Mouse (Mus musculus) cerebellum, postnatal 10 days (tissue): Measurements from ENCODE around the gene Ptprb.

Source experiments
- DNase-seq, 2 experiments: peaks; one replicate each; pipeline ENCODE4 v3.0.0; 2021; ENCODE audit warnings: mixed read lengths in 2 of 2

The Ptprb gene

DNA sequence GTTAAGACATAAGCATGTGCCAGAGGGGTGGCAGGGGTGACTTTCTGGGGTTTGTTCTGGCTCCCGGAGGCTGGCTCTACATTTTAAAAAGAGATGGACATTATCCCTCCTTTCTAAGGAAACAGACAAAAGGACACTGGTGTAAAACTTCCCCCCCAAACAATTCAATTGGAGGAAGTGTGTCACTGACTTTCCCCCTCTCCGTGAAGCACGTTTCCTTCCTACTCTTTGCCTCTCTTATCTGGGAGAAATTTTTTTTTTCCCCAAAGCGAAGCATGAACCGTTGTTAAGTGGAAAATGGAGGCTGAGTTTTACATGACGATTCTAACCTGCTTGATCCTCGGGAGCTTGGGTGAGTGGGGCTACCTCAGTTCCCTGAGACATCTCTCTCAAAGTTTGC is at the start of gene Ptprb:
Gene Ptprb (plus strand): TSS at position 244 of the 400 bp plus-strand sequence.
- no peak for DNase-seq

DNA sequence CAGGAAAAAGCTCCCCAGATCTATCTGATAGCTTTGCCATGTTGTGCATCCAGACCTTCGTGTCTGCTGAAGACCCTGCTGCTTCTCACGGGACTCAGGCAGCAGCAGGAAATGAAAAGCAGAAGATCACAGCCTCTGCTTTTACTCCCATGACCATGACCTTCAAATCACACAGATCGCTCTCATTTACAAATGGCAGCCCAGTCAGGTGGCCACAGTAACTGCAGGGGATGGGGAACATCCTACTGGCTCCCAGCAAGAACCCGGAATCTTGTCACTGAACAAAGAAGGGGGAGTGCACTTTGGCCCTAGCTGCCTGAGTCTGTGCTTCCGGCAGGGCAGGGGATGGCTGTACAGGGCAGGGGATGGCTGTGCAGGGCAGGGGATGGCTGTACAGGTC is 40.0 kb upstream of the Ptprb start:
- DNase-seq = no peak

DNA sequence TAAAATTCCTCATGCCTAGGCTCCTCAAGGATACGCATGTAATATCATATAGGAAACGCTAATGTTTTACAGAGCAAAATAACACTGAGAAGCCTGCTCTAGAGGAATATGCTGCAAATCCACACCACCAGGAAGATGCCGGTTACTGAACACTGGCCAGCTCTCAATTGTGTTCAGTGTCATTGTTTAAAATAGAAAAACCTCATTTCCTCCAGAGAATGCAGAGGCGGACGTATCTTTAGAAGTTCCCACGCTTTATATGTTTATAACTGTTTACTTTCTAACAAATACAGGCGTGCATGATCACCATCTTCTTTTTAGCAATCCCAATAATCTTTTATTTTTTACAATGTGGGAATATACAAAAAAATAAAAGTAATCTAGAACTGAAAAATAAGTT is 33.1 kb upstream of the Ptprb start:
- no peak for DNase-seq

DNA sequence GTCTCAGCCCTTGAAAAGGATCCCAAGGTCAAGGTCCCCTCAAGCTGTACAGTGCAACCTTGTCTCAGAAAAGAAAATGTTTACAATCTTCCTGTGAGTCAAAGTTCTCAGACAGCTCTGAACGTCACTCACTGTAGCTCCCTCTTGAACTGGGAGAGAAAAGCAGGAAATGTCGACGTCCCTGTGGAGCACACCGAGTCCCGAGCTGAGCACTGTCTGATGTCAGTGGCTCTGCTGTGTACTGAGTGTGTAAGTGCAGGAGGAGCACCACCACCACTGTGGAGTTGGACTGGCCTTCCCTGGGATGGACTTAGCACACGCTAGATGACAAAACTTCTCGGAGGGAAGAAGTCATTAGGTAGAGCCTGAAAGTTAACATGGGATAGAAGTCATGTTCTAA is 31.9 kb upstream of the Ptprb start:
- DNase-seq = no peak

DNA sequence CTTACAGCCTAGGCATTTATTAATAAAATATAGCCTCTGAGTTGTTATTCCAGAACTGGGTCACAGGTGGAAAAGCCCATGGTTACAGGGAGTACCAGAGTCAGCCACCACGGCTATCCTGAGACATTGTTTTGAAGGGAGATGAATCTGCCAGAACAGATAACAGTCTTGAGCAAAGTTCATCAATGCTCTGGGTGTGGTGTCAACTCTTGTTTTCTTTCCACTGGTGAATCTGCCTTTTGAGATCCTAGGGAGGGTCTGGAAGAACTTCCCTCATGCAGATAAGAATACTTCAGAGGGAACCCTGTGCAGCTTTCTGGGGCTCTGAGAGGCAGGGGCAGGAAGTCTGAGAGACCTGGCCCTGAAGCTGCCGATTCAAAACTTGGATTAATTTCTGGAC is 29.7 kb upstream of the Ptprb start:
- no peak for DNase-seq

DNA sequence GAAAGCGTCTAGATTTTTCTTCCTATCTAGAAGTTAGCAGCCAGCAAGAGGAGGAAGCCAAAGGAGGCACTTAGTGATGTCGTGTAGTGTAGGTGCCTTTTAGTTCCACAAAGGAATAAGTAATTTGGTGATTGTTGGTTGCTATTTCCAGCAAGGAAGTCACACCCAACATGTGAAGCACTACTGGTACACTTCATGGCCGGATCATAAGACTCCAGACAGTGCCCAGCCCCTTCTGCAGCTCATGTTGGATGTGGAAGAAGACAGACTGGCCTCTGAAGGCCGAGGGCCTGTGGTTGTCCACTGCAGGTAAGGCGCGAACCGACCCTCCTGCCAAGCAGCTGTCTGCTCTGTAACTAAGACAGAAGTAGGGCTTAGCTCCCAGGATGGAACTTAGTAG is 22.7 kb upstream of the Ptprb start:
- DNase-seq = no peak

DNA sequence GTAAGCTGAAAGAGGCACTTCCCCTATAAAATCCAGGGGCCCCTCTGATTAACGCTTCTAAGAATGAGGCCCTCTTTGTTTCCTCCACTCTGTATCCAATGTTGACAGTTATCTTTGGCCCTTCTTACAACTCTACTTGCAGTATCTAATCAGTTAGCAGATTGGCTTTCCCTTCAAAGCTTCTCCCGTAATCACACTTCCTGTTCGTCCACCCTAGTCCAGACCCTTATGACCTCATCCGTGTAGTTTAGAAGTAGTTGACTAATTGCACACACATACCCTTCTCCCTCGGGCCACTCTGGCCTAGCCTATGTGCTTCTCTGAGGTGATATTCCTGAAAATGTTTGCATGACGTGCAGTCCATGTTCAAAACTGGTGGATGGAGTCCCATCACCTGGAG is 21.4 kb upstream of the Ptprb start:
- no peak for DNase-seq

DNA sequence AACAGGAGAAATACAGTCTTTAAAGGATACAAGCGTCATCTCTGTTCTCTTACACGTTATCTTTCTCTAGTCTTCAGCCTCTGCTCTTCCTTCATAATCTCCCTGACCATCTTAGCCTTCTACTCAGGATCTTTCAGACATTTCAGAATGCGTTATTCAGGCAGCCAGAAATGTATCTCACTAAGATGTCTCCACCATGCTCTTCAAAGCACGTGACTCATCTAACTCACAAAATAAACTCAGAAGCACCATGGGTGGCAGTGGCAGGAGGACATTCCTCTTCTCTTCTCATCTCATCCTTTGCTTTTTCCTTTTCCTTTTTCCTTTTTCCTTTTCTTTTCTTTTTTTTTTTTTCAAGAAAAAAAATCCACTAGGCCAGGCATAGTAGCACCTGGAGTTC is 16.0 kb upstream of the Ptprb start:
- no peak for DNase-seq

DNA sequence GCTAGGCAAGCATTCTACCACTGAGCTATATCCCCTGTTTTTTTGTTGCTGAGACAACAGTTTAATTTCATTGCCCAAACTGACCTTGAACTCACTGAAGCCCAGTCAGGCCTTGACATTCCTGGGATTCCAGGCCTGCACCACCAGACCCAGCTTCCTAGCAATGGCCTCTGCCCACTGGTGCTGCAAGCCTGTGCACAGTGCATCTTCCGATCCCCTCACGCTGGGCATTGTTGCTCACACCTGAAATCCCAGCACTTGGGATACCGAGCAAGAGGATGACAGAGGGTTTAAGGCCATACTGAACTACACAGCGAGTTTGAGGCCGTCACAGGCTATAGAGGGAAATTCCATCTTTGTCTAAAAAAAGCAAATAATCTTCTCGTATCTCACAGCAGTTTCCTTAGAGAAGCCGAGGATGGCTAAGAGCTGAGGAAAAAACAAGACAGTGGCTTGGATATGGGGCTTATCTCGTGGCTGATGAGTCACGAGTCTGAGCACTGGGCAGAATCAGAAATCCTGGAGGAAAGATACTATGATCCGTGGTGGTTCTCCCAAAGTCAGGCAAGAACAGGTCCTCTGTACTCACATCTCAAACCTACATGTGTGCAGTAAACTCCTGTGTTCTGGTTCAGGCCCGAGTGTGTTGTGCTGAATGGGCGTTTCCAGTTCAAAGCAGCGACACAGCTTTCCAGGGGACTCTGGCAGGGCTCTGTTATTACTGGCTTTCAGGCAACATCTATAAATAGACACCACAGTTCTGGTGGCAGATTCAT is 14.5 kb upstream of the Ptprb start:
- DNase-seq = peak in 1 of 2 experiments; percentile 9

DNA sequence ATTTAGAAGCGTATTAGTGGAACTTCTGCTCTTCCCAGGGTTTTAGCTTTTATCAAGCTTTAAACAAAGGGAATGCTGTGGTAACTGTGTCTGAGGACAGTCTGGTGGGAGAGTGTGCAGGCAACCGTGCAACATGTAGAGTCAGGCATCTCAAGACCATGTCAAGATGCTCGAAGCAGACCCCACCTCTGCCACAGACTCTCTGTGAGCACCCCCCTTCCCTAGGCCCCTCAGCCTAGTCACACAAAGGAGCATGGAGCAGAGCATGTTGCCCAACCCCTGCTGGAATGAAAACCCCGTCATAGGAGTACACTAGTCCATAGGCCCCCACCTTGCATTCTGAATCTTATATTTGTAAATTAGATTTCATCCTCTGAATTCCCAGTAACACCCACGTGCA is 13.8 kb upstream of the Ptprb start:
- DNase-seq = no peak

DNA sequence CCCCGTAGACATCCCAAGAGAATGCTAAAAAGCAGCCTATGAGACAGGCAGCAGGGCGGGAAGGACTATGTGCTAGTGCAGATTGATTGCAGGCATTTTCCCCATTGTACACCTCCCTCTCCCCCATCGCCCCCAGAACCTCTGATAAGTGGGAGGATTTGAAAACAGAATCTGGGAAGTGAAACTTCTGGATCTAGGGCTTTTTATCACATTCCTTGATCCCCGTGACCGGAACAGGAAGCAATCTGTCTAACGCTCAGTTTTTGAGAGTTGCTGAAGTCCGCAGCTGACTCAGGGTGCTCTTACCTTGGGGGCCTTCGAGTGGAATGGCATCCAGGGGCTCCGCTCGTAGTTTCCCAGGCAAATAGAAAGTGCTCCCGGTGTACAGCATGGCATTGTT is 10.8 kb upstream of the Ptprb start:
- no peak for DNase-seq

DNA sequence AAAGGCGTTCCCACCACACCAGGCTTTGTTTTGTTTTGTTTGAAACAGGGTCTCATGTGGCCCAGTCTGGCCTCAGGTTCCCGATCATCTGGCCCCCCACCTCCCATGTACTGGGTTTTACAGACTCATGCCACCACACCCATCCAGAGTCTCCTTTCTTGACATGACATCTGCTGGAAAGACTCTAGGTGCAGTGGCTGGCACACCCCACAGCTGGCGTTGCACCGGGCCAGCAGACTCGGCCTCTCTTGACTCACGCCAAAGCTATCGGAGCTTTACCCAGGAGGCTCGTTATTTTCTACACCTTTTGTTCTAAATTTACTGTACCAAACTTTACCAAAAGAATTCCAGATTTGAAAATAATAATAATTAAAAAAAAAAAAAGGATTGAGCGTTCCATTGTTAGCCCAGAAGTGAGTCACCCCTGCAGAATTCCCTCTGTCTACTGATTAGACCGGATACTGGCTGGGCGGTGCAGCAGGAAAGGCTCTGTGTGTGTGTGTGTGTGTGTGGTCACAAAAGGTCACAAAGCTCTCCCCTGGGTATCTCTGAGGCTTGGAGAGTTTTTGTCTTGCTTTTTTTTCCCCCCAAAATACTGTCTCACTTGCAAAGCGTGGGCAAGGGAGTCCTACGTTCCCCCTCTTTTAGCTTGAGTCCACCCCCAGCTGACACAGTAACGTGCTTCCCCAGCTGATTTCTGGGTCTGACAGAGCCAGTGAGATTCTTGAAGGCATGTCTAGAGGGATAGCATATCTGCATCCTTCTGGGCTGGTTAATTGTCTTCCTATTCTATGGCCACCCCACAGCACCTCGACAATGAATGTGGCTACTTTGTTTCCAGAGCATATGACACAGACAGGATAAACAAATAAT is 8.5 kb upstream of the Ptprb start:
- DNase-seq = no peak

DNA sequence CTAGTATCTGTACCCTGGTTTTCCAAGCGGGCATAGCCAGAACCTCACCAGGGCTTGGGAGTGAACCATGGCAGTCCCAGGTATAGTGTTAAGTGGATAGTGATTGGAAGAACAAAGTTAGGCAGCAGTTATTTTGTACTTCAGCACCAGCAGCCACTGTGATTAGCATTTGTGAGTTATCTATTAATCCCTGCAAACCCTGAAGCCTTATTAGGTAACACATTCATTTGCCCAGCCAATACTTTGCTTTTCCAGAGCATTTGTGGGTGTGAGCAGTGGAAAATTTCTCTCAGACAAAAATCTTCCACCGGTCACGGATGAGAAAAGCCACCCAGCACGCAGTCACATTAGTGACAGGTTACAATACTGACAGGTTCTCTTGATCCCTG is 7.9 kb upstream of the Ptprb start:
- no peak for DNase-seq

DNA sequence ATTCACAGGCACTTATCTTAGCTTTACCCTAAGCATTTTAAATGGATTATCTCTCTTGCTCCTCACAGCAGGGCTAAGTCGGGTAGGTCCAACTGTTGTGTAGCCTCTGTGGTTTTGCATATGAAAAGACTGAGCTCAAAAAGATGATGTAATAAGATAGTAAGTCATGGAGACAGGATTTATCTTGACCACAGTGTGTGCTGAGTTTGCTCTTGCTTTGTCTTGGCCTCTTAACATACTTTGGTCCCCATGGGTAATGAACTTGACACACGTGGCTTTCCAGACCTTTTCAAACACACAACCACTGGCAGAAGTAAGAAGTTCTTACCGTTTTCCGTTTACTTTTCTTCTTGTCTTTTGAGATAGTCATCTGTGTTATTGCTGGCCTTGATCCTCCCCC is 7.0 kb upstream of the Ptprb start:
- no peak for DNase-seq

DNA sequence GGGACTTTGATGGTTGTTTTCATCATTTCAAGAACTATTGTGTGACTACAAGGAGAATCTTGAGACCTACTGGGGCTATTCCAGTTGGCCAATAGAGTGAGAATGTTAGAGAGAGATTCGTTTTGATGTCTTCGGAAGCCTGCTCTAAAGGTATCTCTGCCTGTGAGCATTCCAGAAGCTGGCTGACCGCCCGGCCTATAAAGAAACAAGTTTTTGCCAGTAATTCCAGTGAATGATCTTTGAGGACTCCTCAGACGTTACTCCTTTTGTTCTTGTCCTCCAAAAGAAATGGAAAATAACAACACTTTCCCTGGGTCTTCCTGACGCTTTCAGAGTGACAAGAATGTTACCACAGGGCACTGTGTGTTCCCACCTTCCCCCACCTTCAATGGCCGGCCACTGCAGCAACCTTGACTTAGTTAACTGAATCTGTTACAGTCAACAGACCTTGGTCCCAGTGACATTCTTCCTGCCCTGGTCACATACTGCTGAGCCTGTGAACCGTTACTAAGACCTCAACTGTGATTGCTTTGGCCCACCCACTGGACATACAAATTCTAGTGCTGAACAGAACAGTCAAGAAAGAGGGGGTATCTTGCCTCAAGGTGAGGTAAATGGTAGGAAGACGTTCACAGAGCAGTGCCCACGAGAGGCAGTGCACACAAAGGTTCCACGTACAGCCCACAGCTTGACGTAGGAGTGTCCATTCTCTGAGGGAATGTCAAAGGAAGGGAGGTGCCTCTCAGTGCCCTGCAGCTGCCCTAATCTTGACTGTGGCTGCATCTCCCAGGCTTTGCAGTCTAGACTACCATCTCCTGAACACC is 4.5 kb upstream of the Ptprb start:
- DNase-seq = no peak

DNA sequence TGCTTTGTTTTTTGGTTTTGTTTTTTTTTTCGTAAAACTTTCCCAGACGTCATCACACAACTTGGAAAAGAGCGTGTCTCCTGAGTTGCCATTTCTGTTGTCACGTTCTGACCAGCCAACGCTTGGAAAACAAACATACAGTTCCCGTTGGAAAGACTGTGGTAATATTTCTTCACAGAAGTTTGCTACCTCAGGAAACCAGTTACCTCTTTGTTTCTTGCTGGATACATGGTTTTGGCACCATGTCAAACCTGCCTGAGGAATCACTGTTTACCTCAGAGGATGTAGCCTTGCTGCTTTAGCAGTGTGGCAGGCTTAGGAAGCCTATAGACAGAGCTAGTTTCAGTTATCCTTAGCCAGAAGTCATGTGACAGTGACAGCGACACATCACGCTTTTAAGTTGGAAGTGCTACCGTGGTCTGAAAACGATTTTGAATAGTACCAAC is 3.8 kb upstream of the Ptprb start:
- DNase-seq = no peak

DNA sequence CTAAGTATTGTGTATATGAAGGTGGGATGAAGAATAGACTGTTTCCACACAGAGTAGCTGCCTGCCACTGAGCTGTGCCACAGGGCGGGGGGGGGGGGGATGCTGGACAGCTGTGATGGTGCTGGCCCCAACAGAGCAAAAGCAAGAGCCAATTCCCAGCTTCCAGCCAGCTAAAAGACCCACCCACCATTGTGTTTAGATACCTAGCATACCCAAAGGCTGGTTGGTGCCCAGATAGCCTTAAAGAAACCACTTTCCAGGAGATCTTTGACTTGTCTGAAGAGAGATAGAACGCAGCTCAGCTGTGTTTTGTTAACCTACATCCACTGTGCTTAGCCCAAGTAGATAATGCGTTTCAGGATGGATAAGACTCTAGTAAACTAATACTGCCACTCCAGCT is 3.2 kb upstream of the Ptprb start:
- DNase-seq = no peak

DNA sequence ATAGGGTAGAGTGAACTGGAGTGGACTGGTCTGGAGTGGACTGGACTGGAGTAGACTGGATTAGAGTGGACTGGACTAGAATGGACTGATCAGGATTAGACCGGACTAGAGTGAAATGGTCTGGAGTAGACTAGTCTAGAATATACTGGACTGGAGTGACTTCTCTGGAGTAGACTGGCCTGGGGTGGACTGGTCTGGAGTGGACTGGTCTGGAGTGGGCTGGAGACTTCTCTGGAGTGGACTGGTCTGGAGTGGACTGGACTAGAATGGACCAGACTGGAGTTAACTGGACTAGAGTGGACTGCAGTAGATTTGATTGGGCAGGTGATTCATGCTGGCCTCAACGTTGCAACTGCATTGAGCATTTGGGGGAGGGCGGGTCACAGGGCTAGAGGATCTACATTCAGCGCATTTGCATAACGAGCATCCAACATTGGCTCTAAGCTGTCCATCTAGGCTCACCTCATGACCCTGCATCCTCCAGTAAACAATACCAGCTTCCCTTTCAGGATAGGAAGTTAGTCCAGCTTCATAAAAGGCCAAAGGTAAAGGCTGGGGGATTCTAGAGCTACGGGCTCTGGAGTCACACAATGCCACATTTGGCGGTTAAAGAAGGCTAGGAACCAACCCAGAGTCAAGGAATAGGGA is 11.5 kb downstream of the Ptprb start:
- no peak for DNase-seq

DNA sequence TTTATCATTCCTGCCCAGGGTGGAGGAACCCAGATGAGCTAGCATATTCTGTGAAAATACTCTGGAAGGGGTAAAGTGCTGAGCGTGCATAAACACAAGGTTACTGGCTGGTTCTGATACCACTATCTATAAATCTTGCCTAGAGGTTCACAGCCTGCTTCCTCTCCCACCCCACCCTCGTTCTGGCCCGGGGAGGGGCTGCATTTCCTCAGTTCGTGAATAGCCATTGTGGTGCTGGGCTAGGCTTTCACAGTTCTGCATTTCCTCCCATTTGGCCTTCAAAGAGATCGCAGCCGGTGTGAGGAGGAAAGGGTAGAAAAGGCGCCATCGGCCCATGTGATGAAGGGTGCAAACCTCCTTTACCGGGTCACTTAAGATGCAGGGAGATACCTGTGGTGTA is 12.8 kb downstream of the Ptprb start:
- no peak for DNase-seq

DNA sequence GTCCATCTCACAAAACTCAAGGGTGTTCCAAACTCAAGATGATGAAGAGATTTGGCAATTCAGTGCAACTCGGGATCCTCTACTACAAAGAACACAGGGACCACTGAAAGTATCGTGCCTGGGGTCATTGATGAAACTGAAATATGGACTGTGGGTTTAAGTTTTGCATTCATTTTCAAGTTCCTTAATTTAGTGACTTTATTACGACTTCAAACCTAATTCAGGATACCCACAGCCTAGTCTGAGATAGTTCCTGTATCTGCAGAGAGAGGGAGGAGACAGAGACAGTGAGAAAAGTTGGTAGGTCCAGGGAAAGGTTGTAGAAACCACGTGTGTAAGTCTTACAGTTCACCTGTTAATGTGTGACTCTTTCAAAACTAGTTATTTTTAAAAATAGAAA is 15.2 kb downstream of the Ptprb start:
- DNase-seq = no peak

DNA sequence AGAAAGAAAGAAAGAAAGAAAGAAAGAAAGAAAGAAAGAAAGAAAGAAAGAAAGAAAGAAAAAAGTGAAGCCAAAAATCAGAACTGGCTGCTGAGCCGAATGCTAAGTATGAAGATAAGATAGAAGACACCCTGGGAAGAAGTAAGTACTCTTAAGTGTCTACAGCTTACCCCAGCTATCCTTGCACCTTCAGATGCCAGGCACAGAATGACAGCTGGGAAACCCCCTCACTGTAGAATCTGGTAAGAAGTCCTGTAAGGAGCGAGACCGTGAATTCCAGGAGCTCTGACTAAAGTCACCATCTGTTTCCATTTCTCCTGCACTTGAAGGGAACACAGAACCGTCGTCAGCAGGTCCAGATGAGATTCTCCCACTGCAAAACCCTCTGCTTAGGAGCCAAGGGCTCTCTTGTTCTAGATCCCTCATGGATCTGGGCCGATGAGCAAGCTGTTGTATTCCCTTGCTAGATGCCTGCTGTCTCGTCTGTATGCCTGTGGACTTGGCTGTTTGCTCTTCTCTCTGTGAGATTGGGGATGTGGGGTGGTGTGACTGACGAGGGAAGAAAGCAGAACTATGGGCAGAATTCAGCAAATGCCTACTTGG is 15.9 kb downstream of the Ptprb start:
- no peak for DNase-seq

DNA sequence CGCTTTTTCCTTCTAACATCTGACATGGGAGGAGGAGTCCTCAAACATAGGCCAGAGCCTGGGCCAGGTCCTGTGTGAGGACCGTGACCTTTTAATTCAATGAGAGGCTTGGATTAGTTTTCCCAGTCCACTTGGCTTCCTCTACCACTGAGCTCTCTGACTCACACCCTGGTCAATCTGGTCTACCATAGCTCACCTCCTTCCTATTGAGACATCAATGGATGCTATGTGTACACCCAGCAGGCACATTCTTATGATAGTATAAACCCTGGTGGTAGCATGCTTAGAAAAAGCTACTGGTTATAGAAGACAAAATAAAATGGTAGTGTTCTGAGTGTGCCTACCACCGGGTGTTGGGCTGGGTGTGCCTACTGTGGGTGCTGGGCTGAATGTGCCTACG is 21.1 kb downstream of the Ptprb start:
- no peak for DNase-seq
